Mouse (Mus musculus) left cerebral cortex, adult 8-10 months (tissue): ENCODE measurements around the gene Bmpr1a. TPM values are rescaled to one million over a fixed set of nuclear protein-coding genes. Genes with fewer than 3 reads are reported as not detected.

Source experiments
- DNase-seq, 2 experiments: peaks; one replicate each; pipeline ENCODE4 v3.0.0; 2022; ENCODE audit warnings: low spot score in 2 of 2
- total RNA-seq, 4 experiments: library from RNA; stranded (reverse); gene quantifications; 2 replicates each; pipeline ENCODE4 v1.2.4; 2022

Bmpr1a gene
- total RNA-seq, result 10 to 100 TPM; 35.7 to 41.7 (median 40.4) TPM

- DNase-seq, result no peak
Measured at GRCm38 (mm10) chr14:34503325-34503647, at the start of gene Bmpr1a. Gene Bmpr1a, minus strand, starts transcription at chr14:34503341.

GRCm38 (mm10) chr14:34552226-34552625 is 49.1 kb upstream of the Bmpr1a start:
- DNase-seq, result no peak

GRCm38 (mm10) chr14:34549004-34549671 is 46.0 kb upstream of the Bmpr1a start:
- DNase-seq, result peak; percentile 65 to 77

- DNase-seq, result peak; percentile 57
Measured at GRCm38 (mm10) chr14:34548391-34549001, 45.4 kb upstream of the Bmpr1a start.

- DNase-seq, result no peak
Measured at GRCm38 (mm10) chr14:34544545-34544944, 41.4 kb upstream of the Bmpr1a start.

- no peak for DNase-seq
Measured at GRCm38 (mm10) chr14:34544001-34544400, 40.9 kb upstream of the Bmpr1a start.

- DNase-seq, result no peak
Measured at GRCm38 (mm10) chr14:34543596-34543995, 40.5 kb upstream of the Bmpr1a start.

- DNase-seq, result no peak
Measured at GRCm38 (mm10) chr14:34541896-34542295, 38.8 kb upstream of the Bmpr1a start.

- DNase-seq, result no peak
Measured at GRCm38 (mm10) chr14:34540685-34541162, 37.6 kb upstream of the Bmpr1a start.

- DNase-seq, result no peak
Measured at GRCm38 (mm10) chr14:34535883-34536282, 32.7 kb upstream of the Bmpr1a start.

- no peak for DNase-seq
Measured at GRCm38 (mm10) chr14:34533537-34533936, 30.4 kb upstream of the Bmpr1a start.

- no peak for DNase-seq
Measured at GRCm38 (mm10) chr14:34532536-34532935, 29.4 kb upstream of the Bmpr1a start.

GRCm38 (mm10) chr14:34528804-34529203 is 25.7 kb upstream of the Bmpr1a start:
- no peak for DNase-seq

GRCm38 (mm10) chr14:34522701-34523100 is 19.6 kb upstream of the Bmpr1a start, which contains the start of gene 9230112D13Rik:
Gene 9230112D13Rik, minus strand, starts transcription at chr14:34522801.
- DNase-seq, result no peak

GRCm38 (mm10) chr14:34517959-34518544 is 14.9 kb upstream of the Bmpr1a start:
- DNase-seq, result no peak

GRCm38 (mm10) chr14:34516960-34517577 is 13.9 kb upstream of the Bmpr1a start:
- no peak for DNase-seq

- no peak for DNase-seq
Measured at GRCm38 (mm10) chr14:34515860-34516259, 12.7 kb upstream of the Bmpr1a start.

- DNase-seq, result no peak
Measured at GRCm38 (mm10) chr14:34514120-34514519, 11.0 kb upstream of the Bmpr1a start.

- DNase-seq, result no peak
Measured at GRCm38 (mm10) chr14:34512602-34513001, 9.5 kb upstream of the Bmpr1a start.

- no peak for DNase-seq
Measured at GRCm38 (mm10) chr14:34511901-34512300, 8.8 kb upstream of the Bmpr1a start.

GRCm38 (mm10) chr14:34508842-34509439 is 5.8 kb upstream of the Bmpr1a start:
- DNase-seq, result no peak
